ENCODE assay signal across 9 mouse cellular contexts in the genomic region with DNA sequence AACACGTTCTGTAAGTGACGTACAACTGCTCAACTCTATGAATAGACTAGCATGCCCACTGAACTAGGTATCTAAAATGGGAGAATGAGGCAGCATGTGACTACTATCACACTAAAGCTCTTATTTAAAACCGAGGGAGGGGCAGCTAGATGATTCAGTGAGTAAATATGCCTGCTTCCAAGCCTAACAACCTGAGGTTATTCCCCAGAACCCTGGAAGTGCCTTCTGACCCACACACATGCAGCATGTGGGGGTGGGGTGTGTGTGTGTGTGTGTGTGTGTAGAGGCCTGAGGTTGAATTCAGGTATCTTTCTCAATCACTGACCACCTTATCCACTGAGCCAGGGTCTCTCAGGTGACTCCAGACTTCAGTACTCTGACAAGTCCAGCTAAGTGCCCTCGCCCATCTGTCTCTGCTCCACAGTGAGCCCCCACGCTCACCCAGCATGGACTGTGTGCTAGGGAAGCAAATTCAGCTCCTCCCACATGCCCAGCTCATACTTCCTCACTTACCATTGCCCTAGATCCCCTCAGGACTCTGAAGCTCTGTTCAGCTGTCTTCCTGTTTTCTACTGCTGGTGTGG. TPM values are rescaled to one million over a fixed set of nuclear protein-coding genes. Genes with fewer than 3 reads are reported as not detected.
A peak's percentile ranks its signal among the peaks of the same experiment; 100 is the strongest.
DNase-seq lines count a peak whose midpoint lies in the region; ATAC-seq and TF ChIP-seq lines count a peak whose summit lies in the region.
"Had no signal": no experiment of that assay in that cellular context is flagged by ENCODE, and none has a peak within 500 bp of the region (broad histone marks: within the 10 kb centered on the region; RNA-seq: fewer than 3 reads in every experiment).

No protein-coding gene starts in this region.

- no peak for TF ChIP-seq POLR2A in heart, adult 2 months (IDR thresholded peaks at IDR 0.05; ENCODE audit: insufficient read depth, low read depth, low read length)
- TF ChIP-seq POLR2A in kidney, adult 2 months (IDR thresholded peaks at IDR 0.05; ENCODE audit: low read depth, low read length): no peak

- no peak for TF ChIP-seq EP300 in heart, adult 2 months (IDR thresholded peaks at IDR 0.05; ENCODE audit: insufficient read depth, low read depth, low read length)

- no peaks in the 10 kb centered on the region for H3K9me3 ChIP-seq in liver, embryonic 12.5 days (replicated peaks)
- H3K9me3 ChIP-seq: embryonic facial prominence, embryonic 13.5 days had no signal

- H3K4me3 ChIP-seq in heart, adult 2 months: peak overlapping the region; percentile 10; the same call in 1 of the 2 replicates
- no peak overlapping the region for H3K4me3 ChIP-seq in liver, embryonic 12.5 days
- no peak overlapping the region for H3K4me3 ChIP-seq in kidney, adult 2 months (ENCODE audit: insufficient read depth, low read depth, low read length)
- H3K4me3 ChIP-seq: embryonic facial prominence, embryonic 13.5 days had no signal

- H3K4me2 ChIP-seq in liver, embryonic 12.5 days: no peak overlapping the region
- H3K4me2 ChIP-seq: embryonic facial prominence, embryonic 13.5 days had no signal

- DNase-seq in heart, adult 2 months: peak in 1 of 2 experiments; percentile 46
- DNase-seq in heart, postnatal 4 days: no peak
- peak; percentile 29 for DNase-seq in urinary bladder, postnatal 14 days (ENCODE audit: low spot score)
- DNase-seq in urinary bladder, postnatal 10 days (ENCODE audit: low spot score): no peak
- DNase-seq in left cerebral cortex, adult 18-20 months (ENCODE audit: low spot score in 2 of 2): no peak
- DNase-seq in thymus, postnatal 4 days: no peak
- no peak for DNase-seq in kidney, adult 2 months

- peak; percentile 42; the same call in 1 of the 2 replicates for ATAC-seq in liver, embryonic 12.5 days

- TF ChIP-seq CTCF in heart, adult 2 months (IDR thresholded peaks at IDR 0.05): no peak
- TF ChIP-seq CTCF in kidney, adult 2 months (conservative IDR thresholded peaks at IDR 0.05; ENCODE audit: insufficient read depth, insufficient read length, low read depth, low read length): no peak

- H3K27me3 ChIP-seq in heart, adult 2 months (ENCODE audit: control insufficient read depth, insufficient read depth, low read length): no peaks in the 10 kb centered on the region
- no peaks in the 10 kb centered on the region for H3K27me3 ChIP-seq in liver, embryonic 12.5 days (replicated peaks)
- no peaks in the 10 kb centered on the region for H3K27me3 ChIP-seq in kidney, adult 2 months (replicated peaks; ENCODE audit: control insufficient read depth, insufficient read depth, low read length)
- H3K27me3 ChIP-seq: embryonic facial prominence, embryonic 13.5 days had no signal

- peaks cover 15% of the 10 kb centered on the region for H3K4me1 ChIP-seq in heart, adult 2 months (ENCODE audit: control insufficient read depth, insufficient read depth, low read length)
- peaks cover 24% of the 10 kb centered on the region for H3K4me1 ChIP-seq in liver, embryonic 12.5 days
- H3K4me1 ChIP-seq in kidney, adult 2 months (ENCODE audit: control insufficient read depth, insufficient read depth, low read length): peaks cover 3% of the 10 kb centered on the region; the same call in 1 of the 2 replicates

- intact Hi-C loops in heart, adult 2 months (cut with DNase I): no loop called here

- WGBS in heart, adult 2 months: 18% methylated on average over 5 of the region's 5 CpGs
- 50% methylated on average over 5 of the region's 5 CpGs for WGBS in liver, embryonic 12.5 days (ENCODE audit: insufficient replicate concordance)
- 62% methylated on average over 5 of the region's 5 CpGs for WGBS in kidney, adult 2 months

- peak overlapping the region; percentile 86 for H3K27ac ChIP-seq in heart, adult 2 months
- peak overlapping the region; percentile 33; the same call in 1 of the 2 replicates for H3K27ac ChIP-seq in liver, embryonic 12.5 days
- H3K27ac ChIP-seq in kidney, adult 2 months (ENCODE audit: insufficient read depth, low read depth, low read length): no peak overlapping the region
- H3K27ac ChIP-seq: embryonic facial prominence, embryonic 13.5 days had no signal

- H3K9ac ChIP-seq in heart, adult 2 months (ENCODE audit: low read depth, low read length): peak overlapping the region; percentile 50
- no peak overlapping the region for H3K9ac ChIP-seq in liver, embryonic 12.5 days
- H3K9ac ChIP-seq: embryonic facial prominence, embryonic 13.5 days had no signal

- peaks cover 10% of the 10 kb centered on the region for H3K36me3 ChIP-seq in heart, adult 2 months (ENCODE audit: control insufficient read depth, insufficient read depth, low read length)
- peaks cover 20% of the 10 kb centered on the region for H3K36me3 ChIP-seq in liver, embryonic 12.5 days
- no peaks in the 10 kb centered on the region for H3K36me3 ChIP-seq in kidney, adult 2 months (ENCODE audit: control insufficient read depth, insufficient read depth, low read length)

- peaks cover 4% of the 10 kb centered on the region for H3K79me2 ChIP-seq in heart, adult 2 months (replicated peaks; ENCODE audit: control insufficient read depth, insufficient read depth, low read length)

RNA-seq across cellular contexts. Expression of a gene that starts 16.5 kb away (rescaled TPM):
- 10 to 100 TPM in 1 of 2 experiments, 1 to 10 TPM in 1; 9.7 to 10.7 TPM for total RNA-seq in heart, adult 2 months (2021)
- 6.6 and 7.4 TPM in 2 replicates for polyA plus RNA-seq in heart, adult 2 months (2012; rRNA removed)
- total RNA-seq in heart, postnatal 4 days (2021): 10 to 100 TPM; 19.6 to 20.2 TPM
- 3.2 and 3.3 TPM in 2 replicates for polyA plus RNA-seq in liver, embryonic 12.5 days (2016; fragmentation: Nextera tagmentation; extraction: Ambion mirVana)
- total RNA-seq in left cerebral cortex, adult 18-20 months (2021): 10 to 100 TPM; 10.3 to 10.7 TPM
- polyA plus RNA-seq in kidney, adult 2 months (2012; rRNA removed): 10.9 and 12.5 TPM in 2 replicates

RNA-seq across cellular contexts. Expression of a gene that starts 37.2 kb away (rescaled TPM):
- total RNA-seq in heart, adult 2 months (2021): 1 to 10 TPM; 8.8 to 10.0 TPM
- 16.2 and 18.1 TPM in 2 replicates for polyA plus RNA-seq in heart, adult 2 months (2012; rRNA removed)
- 1 to 10 TPM; 2.0 to 2.7 TPM for total RNA-seq in heart, postnatal 4 days (2021)
- polyA plus RNA-seq in liver, embryonic 12.5 days (2016; fragmentation: Nextera tagmentation; extraction: Ambion mirVana): 0.87 and 1.0 TPM in 2 replicates
- 1 to 10 TPM; 6.1 to 7.0 TPM for total RNA-seq in left cerebral cortex, adult 18-20 months (2021)
- polyA plus RNA-seq in kidney, adult 2 months (2012; rRNA removed): 33.8 and 46.3 TPM in 2 replicates

RNA-seq across cellular contexts. Expression of a gene that starts 49.8 kb away (rescaled TPM):
- total RNA-seq in heart, adult 2 months (2021): 100 to 1,000 TPM; 324 to 369 TPM
- polyA plus RNA-seq in heart, adult 2 months (2012; rRNA removed): 64.8 and 153 TPM in 2 replicates
- total RNA-seq in heart, postnatal 4 days (2021): 100 to 1,000 TPM; 322 to 335 TPM
- polyA plus RNA-seq in liver, embryonic 12.5 days (2016; fragmentation: Nextera tagmentation; extraction: Ambion mirVana): 255 and 264 TPM in 2 replicates
- total RNA-seq in left cerebral cortex, adult 18-20 months (2021): 100 to 1,000 TPM; 398 to 431 TPM
- polyA plus RNA-seq in kidney, adult 2 months (2012; rRNA removed): 84.1 and 118 TPM in 2 replicates
